Mouse (Mus musculus) ES-Bruce4 (cell line): ENCODE results near the gene Gm17349.

Experiments
- CTCF ChIP-seq: IDR thresholded peaks from one replicate; pipeline ENCODE4 v1.8.1; 2011; ENCODE audit warnings: low read depth, low read length
- EP300 ChIP-seq: IDR thresholded peaks from 2 replicates; pipeline ENCODE4 v1.6.1; 2011; ENCODE audit warnings: low read depth, low read length; ENCODE audit not compliant: insufficient read depth
- POLR2A ChIP-seq: IDR thresholded peaks from one replicate; pipeline ENCODE4 v1.8.1; 2011; ENCODE audit warnings: low read length; ENCODE audit not compliant: insufficient read depth

- TF ChIP-seq CTCF (peak; percentile 64), EP300 (no peak), POLR2A (no peak)
Measured at GRCm38 (mm10) chr15:99678063-99678800, 27.1 kb downstream of the Gm17349 start.
